Mouse (Mus musculus) midbrain, embryonic 11.5 days (tissue): ENCODE results near the gene Sh3bp5. TPM values are rescaled to one million over a fixed set of nuclear protein-coding genes. Genes with fewer than 3 reads are reported as not detected.

Source experiments
- ATAC-seq: fragments of 200-750 bp; cut with Nextera tagmentation; 2 replicates; pipeline ENCODE4 v1.8.0; 2017; ENCODE audit warnings: moderate TSS enrichment, moderate library complexity; ENCODE audit not compliant: low FRiP score
- DNase-seq: peaks from one replicate; pipeline ENCODE4 v3.0.0; 2015; ENCODE audit warnings: low spot score; ENCODE audit errors: missing footprints
- H3K27ac ChIP-seq: fragments of 300-500 bp; sonication (generic); 2 replicates; pipeline ENCODE4 v1.5.1; 2014; ENCODE audit warnings: low read depth, low read length
- H3K27me3 ChIP-seq: fragments of 300-500 bp; sonication (generic); 2 replicates; pipeline ENCODE4 v1.6.1; 2014; ENCODE audit warnings: mild to moderate bottlenecking, low read length, moderate library complexity, mixed read lengths; ENCODE audit not compliant: control insufficient read depth, insufficient read depth
- H3K36me3 ChIP-seq: fragments of 300-500 bp; sonication (generic); 2 replicates; pipeline ENCODE4 v1.6.1; 2014; ENCODE audit warnings: mild to moderate bottlenecking, low read length, moderate library complexity, mixed read lengths; ENCODE audit not compliant: control insufficient read depth, insufficient read depth
- H3K4me1 ChIP-seq: fragments of 300-500 bp; sonication (generic); 2 replicates; pipeline ENCODE4 v1.6.1; 2014; ENCODE audit warnings: low read length; ENCODE audit not compliant: control insufficient read depth, insufficient read depth
- H3K4me2 ChIP-seq: fragments of 300-500 bp; sonication (generic); 2 replicates; pipeline ENCODE4 v1.6.1; 2014; ENCODE audit warnings: mild to moderate bottlenecking, moderate library complexity
- H3K4me3 ChIP-seq: fragments of 300-500 bp; sonication (generic); 2 replicates; pipeline ENCODE4 v1.5.1; 2014; ENCODE audit warnings: low read depth, low read length
- H3K9ac ChIP-seq: fragments of 300-500 bp; sonication (generic); 2 replicates; pipeline ENCODE4 v1.6.1; 2014; ENCODE audit warnings: low read length
- H3K9me3 ChIP-seq: fragments of 300-500 bp; sonication (generic); 2 replicates; pipeline ENCODE4 v1.6.1; 2016; ENCODE audit warnings: low read length; ENCODE audit not compliant: control insufficient read depth
- WGBS: fragments of 180-500 bp; shearing (Covaris S2); extraction: QIAGEN DNeasy Blood & Tissue Kit; methylation state at CpG from one replicate; pipeline ENCODE4 v1.1.7; 2014; 5-methylcytosine and 5-hydroxymethylcytosine counted together
- polyA plus RNA-seq: library from polyadenylated mRNA; unstranded; fragments of >200 nt; fragmentation: Nextera tagmentation; extraction: Ambion mirVana; gene quantifications from 2 replicates; pipeline ENCODE4 v1.2.1, GENCODE M21; 2014

The Sh3bp5 gene
- polyA plus RNA-seq, 1 experiment from 2014 or later = 15.3 TPM

DNA sequence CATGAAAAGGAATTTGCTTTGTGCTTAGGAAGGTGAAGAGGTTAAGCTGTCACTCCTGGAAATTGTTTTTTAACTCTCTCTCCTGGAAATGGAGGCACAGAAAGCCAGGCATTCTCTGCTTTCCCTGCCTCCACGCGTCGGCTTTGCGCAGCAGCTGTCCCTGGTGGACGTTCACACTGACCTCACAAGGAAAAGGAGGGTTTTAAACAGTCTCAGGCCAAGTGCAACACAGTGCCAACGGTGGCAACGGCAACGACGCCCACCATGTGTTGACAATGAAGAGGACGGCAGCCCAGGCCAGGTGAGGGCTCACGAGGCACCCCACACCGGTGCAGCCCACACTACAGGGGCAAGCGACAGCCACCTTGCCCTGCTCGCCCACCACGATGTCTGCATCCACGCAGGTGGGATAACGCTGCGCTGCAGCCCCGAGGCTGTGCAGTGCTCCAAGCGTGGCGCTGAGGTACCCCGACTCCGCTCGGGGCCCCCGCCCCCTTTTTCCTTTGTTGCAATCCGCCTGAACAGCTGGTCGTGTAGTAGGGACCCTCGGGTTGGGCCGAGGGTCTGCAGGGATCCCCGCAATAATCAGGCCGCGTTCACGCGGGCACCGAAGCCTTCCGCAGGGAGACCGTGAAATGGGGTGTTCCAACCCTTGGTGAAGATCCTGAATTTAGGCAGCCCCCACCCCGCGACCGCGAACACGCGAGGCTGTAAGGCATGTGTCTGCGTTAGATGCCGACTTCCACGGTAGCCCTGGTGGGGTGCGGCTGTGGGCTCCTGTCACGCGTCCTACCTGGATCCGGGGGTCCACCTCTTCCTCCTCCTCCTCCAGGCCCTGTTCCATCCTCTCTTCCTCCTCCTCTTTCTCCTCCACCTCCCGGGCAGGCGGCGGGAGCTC lies 611 bp downstream of the Sh3bp5 start:
- peak overlapping the region; percentile 70 for H3K9ac ChIP-seq
- H3K27ac ChIP-seq = peak overlapping the region; percentile 4; the same call in 1 of the 2 replicates
- DNase-seq = peak; percentile 93
- H3K4me2 ChIP-seq = peak overlapping the region; percentile 96
- 1% methylated on average over 53 of the region's 53 CpGs for WGBS
- peak overlapping the region; percentile 56 for H3K4me3 ChIP-seq
- H3K36me3 ChIP-seq = no peaks in the 10 kb centered on the region
- ATAC-seq = peak; percentile 73
- H3K4me1 ChIP-seq = no peaks in the 10 kb centered on the region; the same call in 1 of the 2 replicates
- peaks cover 5% of the 10 kb centered on the region for H3K27me3 ChIP-seq
- no peaks in the 10 kb centered on the region for H3K9me3 ChIP-seq

DNA sequence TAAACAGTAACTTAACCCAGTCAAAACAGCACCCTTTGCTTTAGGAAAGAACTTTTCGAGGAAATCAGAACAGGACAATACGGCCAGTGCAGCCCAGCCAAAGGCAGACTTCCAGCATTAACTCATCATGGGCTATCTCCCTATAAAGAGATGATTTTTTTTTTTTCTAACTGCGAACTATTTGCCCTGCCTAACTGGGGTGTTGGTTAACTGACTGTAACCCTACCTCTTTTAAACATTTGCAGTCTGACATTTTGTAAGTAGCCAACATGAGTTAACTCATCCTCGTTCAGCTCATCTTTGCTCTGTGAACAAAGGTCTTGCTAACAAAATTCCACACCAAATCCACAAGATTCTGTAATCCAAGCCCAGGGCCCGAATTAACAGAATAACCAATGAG lies 1.5 kb downstream of the Sh3bp5 start:
- Histone ChIP-seq H3K36me3 (no peaks in the 10 kb centered on the region), H3K9ac (no peak overlapping the region), H3K27ac (no peak overlapping the region), H3K9me3 (no peaks in the 10 kb centered on the region), H3K4me2 (peak overlapping the region; percentile 96; the same call in 1 of the 2 replicates), H3K4me3 (no peak overlapping the region), H3K4me1 (no peaks in the 10 kb centered on the region; the same call in 1 of the 2 replicates), H3K27me3 (peaks cover 5% of the 10 kb centered on the region)
- 56% methylated on average over 5 of the region's 5 CpGs for WGBS
- ATAC-seq = no peak
- DNase-seq = no peak

DNA sequence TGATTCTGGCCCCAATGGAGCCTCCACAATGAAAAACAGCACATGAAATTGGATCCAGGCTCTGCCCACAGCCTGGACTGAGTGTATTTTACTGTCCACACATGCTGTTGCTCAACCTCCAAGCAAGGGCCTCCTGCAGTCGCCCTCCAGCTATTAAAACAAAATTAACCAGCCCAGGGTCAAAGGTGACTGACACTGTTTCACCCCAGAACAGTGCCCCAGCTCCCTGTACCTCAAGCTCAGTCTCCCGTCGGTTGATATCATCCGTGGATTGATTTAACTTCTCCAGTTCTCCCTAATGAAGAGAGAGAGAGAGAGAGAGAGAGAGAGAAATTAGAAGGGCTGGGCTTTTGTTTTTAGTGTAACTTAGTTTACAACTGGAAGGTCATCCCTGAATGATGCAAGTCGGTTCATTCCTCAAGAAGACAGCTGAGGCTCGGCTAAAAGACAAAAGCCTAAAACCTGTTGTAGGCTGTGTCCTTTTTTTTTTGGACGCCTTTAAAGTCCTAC lies 2.0 kb downstream of the Sh3bp5 start:
- ATAC-seq (no peak), DNase-seq (peak; percentile 85)
- H3K27ac ChIP-seq = no peak overlapping the region
- H3K9ac ChIP-seq = no peak overlapping the region
- H3K4me2 ChIP-seq = no peak overlapping the region
- 32% methylated on average over 7 of the region's 7 CpGs for WGBS
- no peaks in the 10 kb centered on the region for H3K9me3 ChIP-seq
- no peak overlapping the region for H3K4me3 ChIP-seq
- peaks cover 5% of the 10 kb centered on the region for H3K27me3 ChIP-seq
- no peaks in the 10 kb centered on the region for H3K36me3 ChIP-seq
- no peaks in the 10 kb centered on the region; the same call in 1 of the 2 replicates for H3K4me1 ChIP-seq

DNA sequence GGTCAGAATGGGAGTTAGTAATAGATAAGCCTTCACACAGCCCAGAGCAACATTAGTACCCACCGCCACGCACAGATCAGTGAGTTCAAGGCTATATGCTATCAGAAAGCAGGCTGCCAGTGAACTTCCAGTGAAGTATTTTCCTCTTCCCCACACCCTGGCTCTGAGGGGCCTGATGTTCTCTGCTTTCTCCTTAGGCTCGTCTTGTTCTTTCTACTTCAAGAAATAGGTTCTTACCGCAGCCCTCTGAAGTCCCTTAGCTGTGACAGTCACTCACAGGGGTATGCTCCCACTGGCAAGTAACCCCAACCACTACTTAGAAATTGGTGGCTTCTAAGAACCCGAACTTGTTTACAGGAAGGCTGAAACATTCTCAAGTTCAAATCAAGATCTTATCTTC lies 2.8 kb downstream of the Sh3bp5 start:
- no peaks in the 10 kb centered on the region; the same call in 1 of the 2 replicates for H3K4me1 ChIP-seq
- DNase-seq (no peak), ATAC-seq (no peak)
- H3K4me2 ChIP-seq = no peak overlapping the region
- H3K9me3 ChIP-seq = no peaks in the 10 kb centered on the region
- no peak overlapping the region for H3K9ac ChIP-seq
- no peak overlapping the region for H3K27ac ChIP-seq
- no peak overlapping the region for H3K4me3 ChIP-seq
- H3K27me3 ChIP-seq = peaks cover 5% of the 10 kb centered on the region
- WGBS = 81% methylated on average over 5 of the region's 5 CpGs
- H3K36me3 ChIP-seq = no peaks in the 10 kb centered on the region

DNA sequence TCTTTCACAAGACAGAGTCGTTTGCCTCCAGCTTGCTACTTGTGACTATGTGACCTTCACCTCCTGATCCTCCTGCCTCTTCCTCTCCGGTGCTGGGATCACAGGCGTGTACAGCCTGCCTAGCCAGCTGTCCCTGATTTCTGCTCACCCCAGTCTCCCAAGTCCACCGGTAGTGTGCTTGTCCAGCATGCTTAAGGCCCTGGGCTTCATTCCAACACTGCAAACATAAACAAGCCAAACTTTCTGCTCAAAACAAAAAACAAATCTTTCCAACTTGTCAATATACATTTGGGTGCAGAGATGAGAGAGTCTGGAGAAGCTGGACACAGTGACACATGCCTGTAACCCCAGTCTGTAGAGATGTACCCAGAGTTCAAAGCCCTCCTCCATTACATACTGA lies 3.5 kb downstream of the Sh3bp5 start:
- H3K4me1 ChIP-seq = no peaks in the 10 kb centered on the region; the same call in 1 of the 2 replicates

DNA sequence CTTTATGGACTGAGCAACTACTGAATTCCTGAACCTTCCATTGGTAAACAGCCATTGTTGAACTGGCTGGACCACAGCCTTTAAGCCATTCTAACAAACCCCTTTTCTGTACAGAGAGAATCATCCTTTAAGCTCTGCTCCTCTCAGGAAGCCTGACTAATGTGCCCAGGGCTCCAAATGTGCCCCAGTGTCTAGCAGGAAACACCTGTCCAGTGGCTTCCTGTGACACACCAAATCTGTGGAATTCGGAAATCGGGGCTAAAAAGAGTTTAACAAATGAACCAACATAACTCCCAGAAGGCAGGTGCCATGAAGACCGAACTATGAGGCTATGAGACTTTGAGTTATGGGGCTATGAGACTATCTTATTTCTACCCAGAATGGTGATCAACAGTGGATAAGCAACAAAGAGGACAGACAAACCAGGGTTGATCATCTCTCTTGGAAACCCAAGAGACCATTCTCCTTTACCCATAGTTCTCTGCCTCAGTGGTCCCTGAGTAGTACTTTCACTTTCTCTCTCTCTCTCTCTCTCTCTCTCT lies 4.0 kb downstream of the Sh3bp5 start:
- ATAC-seq (no peak), DNase-seq (no peak)
- Histone ChIP-seq H3K4me1 (no peaks in the 10 kb centered on the region; the same call in 1 of the 2 replicates), H3K9me3 (no peaks in the 10 kb centered on the region), H3K27ac (no peak overlapping the region), H3K4me3 (no peak overlapping the region), H3K36me3 (no peaks in the 10 kb centered on the region), H3K27me3 (peaks cover 5% of the 10 kb centered on the region), H3K4me2 (no peak overlapping the region), H3K9ac (no peak overlapping the region)
- WGBS = 88% methylated on average over 3 of the region's 3 CpGs

More for the DNA sequence above, 3.5 kb downstream of the Sh3bp5 start:
- H3K9me3 ChIP-seq = no peaks in the 10 kb centered on the region
- H3K36me3 ChIP-seq = no peaks in the 10 kb centered on the region
- H3K4me2 ChIP-seq = no peak overlapping the region
- H3K27me3 ChIP-seq = peaks cover 5% of the 10 kb centered on the region
- WGBS = 68% methylated on average over 4 of the region's 4 CpGs
- H3K4me3 ChIP-seq = no peak overlapping the region
- ATAC-seq = no peak
- no peak for DNase-seq
- no peak overlapping the region for H3K27ac ChIP-seq
- H3K9ac ChIP-seq = no peak overlapping the region

DNA sequence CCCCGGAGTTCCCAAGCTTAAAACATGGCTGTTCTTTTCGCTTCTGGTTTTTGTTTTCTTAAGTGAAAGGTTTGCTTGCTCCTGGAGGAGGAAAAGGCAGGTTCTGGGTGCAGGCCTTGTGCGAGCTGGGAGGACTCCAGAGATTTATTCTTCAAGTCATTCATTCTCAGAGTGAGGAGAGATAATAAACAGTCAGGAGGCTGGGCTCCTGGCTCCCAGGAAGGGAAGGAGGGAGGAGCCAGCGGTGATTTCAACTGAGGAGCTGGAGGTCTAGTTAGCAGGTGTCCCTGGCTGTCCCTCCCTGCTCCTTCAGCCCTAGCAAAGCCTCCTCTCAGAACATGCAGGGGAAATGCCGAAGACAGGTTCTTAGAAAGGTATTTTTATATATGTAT lies 6.9 kb downstream of the Sh3bp5 start:
- H3K9me3 ChIP-seq = no peaks in the 10 kb centered on the region; the same call in none of the 2 replicates
- H3K4me1 ChIP-seq = no peaks in the 10 kb centered on the region
- no peak overlapping the region for H3K4me2 ChIP-seq
- WGBS = 64% methylated on average over 5 of the region's 5 CpGs
- peak; percentile 66 for DNase-seq
- H3K27me3 ChIP-seq = no peaks in the 10 kb centered on the region
- no peak overlapping the region for H3K9ac ChIP-seq
- no peak for ATAC-seq
- H3K27ac ChIP-seq = no peak overlapping the region
- no peak overlapping the region for H3K4me3 ChIP-seq
- no peaks in the 10 kb centered on the region for H3K36me3 ChIP-seq

DNA sequence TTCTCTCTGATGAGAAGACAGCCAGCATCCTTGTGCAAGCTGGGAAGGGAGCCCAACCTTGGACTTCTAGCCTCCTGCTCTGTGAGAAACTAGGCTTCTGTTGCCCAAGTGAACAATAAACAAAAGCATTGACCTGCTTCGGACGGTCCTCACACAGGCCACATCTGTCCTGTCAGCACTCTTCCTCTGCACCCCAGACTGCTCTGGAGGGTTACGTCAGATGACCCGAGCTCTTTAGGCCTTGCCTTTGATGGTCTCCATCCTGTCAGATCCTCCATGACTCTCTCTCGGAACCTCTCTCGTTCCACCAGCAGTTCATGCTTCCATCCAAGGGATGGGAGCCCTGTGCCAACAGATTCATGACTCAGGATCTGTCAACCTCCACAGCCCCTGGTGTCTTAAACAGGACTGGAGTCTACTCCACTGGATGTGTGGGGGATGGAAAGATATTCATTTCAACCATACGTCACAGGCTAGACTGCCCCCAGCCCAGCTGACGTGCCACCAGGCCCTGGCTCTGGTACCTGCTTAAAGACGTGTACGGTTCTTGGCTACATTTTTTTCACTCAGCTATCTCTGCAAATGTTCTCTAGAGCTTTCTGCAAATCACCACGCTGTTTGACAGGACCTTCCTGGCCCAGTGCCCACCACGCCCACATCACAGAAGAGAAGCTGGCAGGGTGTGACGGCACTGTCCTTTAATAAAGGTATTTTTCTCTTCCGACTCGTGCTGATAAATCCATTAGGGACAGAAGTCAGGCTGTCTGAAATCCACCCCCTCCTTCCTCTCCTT lies 7.5 kb downstream of the Sh3bp5 start:
- H3K4me1 ChIP-seq = peaks cover 4% of the 10 kb centered on the region; the same call in 1 of the 2 replicates
- H3K9me3 ChIP-seq = no peaks in the 10 kb centered on the region; the same call in none of the 2 replicates
- 86% methylated on average over 15 of the region's 15 CpGs for WGBS
- H3K4me3 ChIP-seq = no peak overlapping the region
- H3K27ac ChIP-seq = no peak overlapping the region
- H3K27me3 ChIP-seq = no peaks in the 10 kb centered on the region
- DNase-seq (no peak), ATAC-seq (no peak)
- H3K36me3 ChIP-seq = no peaks in the 10 kb centered on the region
- no peak overlapping the region for H3K4me2 ChIP-seq
- H3K9ac ChIP-seq = no peak overlapping the region
